Mouse (Mus musculus) neutrophil, adult 65 days (primary cell): ENCODE results near the gene Sf3b6. TPM values are rescaled to one million over a fixed set of nuclear protein-coding genes. Genes with fewer than 3 reads are reported as not detected.

Experiments used
- total RNA-seq: library from RNA; stranded (reverse); gene quantifications from 2 replicates; pipeline ENCODE4 v1.2.4, GENCODE M21; 2023

Gene Sf3b6
- total RNA-seq, result 106 and 121 TPM in 2 replicates

DNA sequence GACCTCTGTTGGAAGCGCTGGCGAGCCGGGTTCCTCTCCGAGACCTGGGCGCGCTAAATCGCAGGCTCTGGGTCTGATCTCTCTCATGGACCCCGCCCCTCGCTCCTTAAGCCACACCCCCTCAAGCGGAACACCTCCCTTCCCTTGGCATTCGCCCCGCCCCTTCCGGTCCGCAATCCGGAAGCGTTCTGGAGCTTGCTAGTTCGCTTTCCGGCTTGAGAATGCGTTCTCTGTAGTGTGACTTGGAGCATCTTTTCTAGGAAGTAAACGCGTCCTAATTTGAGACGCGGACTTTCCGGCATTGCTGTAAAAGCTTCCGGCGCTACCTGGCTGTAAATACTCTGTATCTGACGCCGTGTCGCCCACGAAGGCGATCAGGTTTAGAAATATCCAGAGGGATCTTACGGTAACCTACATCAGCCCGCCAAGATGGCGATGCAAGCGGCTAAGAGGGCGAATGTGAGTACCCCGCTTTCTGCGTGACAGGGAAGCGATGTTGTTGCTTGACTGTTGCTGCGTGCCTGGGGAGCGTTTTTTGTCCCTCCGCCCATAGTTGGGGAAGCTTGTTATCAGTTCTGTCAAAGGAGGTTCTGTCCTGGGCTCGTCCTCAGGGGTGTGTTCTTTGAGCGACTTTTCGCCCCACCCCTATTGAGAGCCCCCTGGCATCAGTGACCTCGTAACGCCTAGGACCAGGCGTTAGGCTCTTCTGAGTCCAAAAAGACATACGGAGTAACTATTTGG is at the start of gene Sf3b6:
Gene Sf3b6, plus strand, starts transcription at position 184 of the 741 bp plus-strand sequence.

DNA sequence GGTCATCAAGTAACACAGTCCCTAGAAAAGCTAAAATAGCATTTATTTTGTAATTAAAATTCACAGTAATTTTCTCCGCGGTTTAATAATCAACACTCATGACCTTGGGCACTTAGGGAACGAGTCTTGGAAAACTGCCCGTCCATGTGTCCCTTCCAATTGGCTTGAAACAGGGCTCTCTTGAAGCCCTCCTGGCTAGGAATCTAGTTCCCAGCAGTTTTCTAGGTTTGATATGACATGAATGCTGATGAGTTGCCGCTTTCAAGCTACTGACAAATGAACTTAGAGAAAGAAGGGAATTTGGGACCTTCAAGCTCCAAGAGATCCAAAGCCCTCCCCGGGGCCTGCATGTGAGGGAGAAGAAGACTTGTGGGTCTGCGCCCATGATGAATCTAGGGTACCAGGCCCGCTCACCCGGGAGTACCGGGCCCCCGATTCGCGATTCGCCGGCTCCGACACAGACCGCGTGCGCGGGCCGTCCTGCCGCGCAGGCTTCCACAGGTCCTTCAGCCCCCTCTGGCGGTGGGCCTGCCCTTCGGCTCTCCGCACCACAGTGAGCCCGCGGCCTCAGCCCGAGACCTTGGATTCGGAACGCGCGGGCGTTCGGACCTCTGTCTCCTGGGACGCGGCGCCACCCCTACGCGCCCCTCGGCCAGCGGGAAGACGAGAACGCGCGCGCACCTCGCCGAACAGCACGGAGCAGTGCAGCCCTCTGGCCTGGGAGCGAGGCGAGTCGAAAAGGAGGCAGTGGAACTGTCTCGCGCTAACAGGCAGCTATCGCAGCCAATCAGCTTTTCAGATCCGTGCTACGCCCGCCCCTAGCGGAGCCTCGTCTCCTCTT is 48.6 kb upstream of the Sf3b6 start, which contains the start of the genes Pfn4 and Fam228b:
Gene Pfn4, plus strand, starts transcription at position 531 of the 841 bp plus-strand sequence.
Gene Fam228b, minus strand, starts transcription at position 776 of the 841 bp plus-strand sequence.

DNA sequence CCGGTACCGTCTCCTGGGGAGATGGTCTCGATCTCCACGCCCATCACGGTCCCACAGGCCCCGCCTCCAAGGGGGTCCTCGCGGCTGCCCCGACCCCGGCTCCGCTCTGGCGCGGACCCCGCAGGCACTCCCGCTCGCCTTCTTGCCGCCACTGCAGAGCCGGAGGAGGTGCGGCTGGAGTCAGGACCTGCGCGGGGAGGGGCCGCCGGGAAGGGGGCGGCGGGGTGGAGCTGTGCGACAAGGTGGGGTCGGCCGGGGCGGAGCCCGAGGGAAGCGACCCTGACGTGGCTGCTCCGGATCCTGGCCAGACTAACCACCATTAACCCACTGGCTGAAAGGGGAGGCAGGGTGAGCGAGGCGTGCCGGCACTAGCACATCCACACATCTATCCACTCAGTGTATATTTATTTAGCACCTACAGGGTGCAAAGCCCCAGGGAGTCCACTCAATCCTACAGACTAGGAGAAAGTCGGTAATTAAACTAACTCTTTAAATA is 24.1 kb downstream of the Sf3b6 start, which contains the start of gene Fkbp1b:
Gene Fkbp1b, minus strand, starts transcription at position 200 of the 496 bp plus-strand sequence.

DNA sequence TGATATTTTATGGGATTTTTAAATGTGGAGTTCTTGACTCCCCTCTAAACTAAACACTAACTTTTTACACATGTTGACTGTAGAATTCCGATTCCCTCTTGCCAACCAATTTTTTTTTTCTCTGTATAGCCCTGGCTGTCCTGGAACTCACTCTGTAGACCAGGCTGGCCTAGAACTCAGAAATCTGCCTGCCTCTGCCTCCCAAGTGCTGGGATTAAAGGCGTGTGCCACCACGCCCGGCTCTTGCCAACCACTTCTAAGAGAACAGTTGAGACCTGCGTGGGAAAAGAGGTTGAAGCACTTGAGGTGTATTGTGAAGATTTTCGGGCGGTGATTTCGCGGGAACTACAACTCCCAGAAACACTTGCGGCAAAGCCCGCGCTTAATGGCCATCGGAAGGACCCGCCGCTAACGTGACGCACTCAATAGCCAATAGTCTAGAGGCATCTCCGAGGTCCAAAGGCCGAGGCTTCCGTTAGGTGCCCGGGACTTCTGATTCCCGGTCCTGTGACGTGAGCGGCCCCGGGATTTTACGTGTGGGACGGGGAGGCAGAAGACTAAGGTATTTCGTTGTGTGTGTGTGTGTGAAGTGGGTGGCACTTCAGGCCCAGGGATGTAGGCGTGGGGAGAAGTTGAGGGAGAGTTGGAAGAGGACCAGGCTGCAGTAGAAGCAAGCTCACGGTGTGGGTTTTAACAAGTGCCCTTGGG is 25.7 kb downstream of the Sf3b6 start, which contains the start of gene Wdcp:
Gene Wdcp, plus strand, starts transcription at position 414 of the 708 bp plus-strand sequence.

DNA sequence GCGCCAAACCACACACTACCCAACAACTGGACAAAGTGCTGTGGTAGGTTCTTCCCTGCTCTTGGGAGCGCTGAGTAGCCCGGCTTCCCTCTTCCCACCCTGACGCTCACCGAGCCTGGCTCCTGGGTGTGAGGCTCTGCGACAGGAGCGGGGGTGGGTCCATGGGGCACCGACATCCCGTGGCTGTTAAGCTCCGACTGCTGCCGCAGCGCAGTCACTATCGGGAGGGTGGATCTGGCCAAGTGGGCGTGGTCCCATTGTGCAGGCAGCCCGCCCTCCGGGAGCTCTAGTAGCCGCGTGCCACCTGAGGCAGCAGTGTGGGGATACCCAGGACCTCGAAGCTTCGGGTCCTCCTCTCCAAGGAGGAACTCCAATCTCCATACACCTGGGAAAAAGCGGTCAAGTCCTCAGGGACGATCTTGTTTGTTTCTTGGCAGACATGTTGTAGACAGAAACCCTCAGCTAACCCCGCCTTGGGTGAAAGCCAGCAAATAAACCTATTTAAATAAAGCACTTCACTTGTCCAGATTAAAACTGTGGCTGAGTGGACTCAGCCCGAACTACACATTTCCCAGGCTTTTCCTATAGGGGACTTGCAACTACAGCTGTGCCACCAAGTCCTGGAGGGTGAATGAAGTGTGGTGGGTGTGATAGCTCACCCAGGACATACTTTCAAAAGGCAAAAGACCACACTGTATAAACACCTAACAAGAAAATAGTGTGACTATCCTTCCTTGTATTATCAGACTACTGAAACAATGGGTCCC is 57.0 kb downstream of the Sf3b6 start, which contains the start of gene Mfsd2b:
Gene Mfsd2b, minus strand, starts transcription at position 199 of the 767 bp plus-strand sequence.

Other genes with a start within 250 kb of the Sf3b6 start
- 143 and 184 TPM in 2 replicates for gene Itsn2, start 224.9 kb upstream of the Sf3b6 start, total RNA-seq
- gene Gm3625, start 224.6 kb upstream of the Sf3b6 start, total RNA-seq, result not detected in 2 replicates
- gene Fam228a, start 79.1 kb upstream of the Sf3b6 start, total RNA-seq, result not detected in 2 replicates
- 0.61 and 0.73 TPM in 2 replicates for gene Pfn4, start 48.5 kb upstream of the Sf3b6 start, total RNA-seq
- 0.98 TPM in 1 of 2 replicates, not detected in the other for gene Fam228b, start 48.3 kb upstream of the Sf3b6 start, total RNA-seq
- 6.1 and 9.3 TPM in 2 replicates for gene Fkbp1b, start 24.0 kb downstream of the Sf3b6 start, total RNA-seq
- gene Wdcp, start 25.8 kb downstream of the Sf3b6 start, total RNA-seq, result 7.2 and 7.5 TPM in 2 replicates
- gene Mfsd2b, start 56.8 kb downstream of the Sf3b6 start, total RNA-seq, result 1.6 and 3.7 TPM in 2 replicates
- gene Ubxn2a, start 90.2 kb downstream of the Sf3b6 start, total RNA-seq, result 15.3 and 16.9 TPM in 2 replicates
- gene Atad2b, start 99.8 kb downstream of the Sf3b6 start, total RNA-seq, result 77.2 and 122 TPM in 2 replicates